Comparison of ENCODE assay signal across 11 mouse cellular contexts in the genomic region with DNA sequence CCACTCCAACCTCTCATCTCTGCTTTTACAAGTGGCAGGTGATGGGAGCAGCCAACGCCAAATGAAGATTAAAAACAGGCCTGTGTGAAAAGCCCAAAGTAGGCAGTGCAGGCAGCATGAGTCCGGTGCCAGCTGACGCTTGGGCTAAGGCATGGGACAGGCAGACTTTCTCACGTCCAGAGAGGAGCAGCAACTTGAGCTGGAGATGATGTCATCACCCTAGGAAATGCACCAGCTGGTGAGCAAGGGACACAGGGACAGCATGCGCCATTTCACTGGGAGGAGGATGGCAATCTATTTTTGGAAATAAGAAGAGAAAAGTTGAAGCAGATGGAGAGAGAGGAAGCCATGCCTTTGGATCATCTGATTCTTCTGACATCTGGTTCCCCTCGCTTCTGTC. TPM values are rescaled to one million over a fixed set of nuclear protein-coding genes. Genes with fewer than 3 reads are reported as not detected.
DNase-seq lines count a peak whose midpoint lies in the region; ATAC-seq and TF ChIP-seq lines count a peak whose summit lies in the region.
"Had no signal": no experiment of that assay in that cellular context is flagged by ENCODE, and none has a peak within 500 bp of the region (broad histone marks: within the 10 kb centered on the region; RNA-seq: fewer than 3 reads in every experiment).

No protein-coding gene starts in this region.

- TF ChIP-seq POLR2A in kidney, adult 2 months (IDR thresholded peaks at IDR 0.05; ENCODE audit: low read depth, low read length): no peak

- H3K27ac ChIP-seq in kidney, adult 2 months (ENCODE audit: insufficient read depth, low read depth, low read length): no peak overlapping the region
- no peak overlapping the region for H3K27ac ChIP-seq in midbrain, embryonic 10.5 days (replicated peaks)
- H3K27ac ChIP-seq: forebrain, embryonic 12.5 days; neural tube, embryonic 13.5 days had no signal

- no peak overlapping the region for H3K4me3 ChIP-seq in kidney, adult 2 months (ENCODE audit: insufficient read depth, low read depth, low read length)
- H3K4me3 ChIP-seq in midbrain, embryonic 10.5 days: no peak overlapping the region
- H3K4me3 ChIP-seq: forebrain, embryonic 12.5 days; neural tube, embryonic 13.5 days had no signal

- no peaks in the 10 kb centered on the region for H3K36me3 ChIP-seq in kidney, adult 2 months (ENCODE audit: control insufficient read depth, insufficient read depth, low read length)
- H3K36me3 ChIP-seq in midbrain, embryonic 10.5 days: no peaks in the 10 kb centered on the region
- H3K36me3 ChIP-seq: forebrain, embryonic 12.5 days; neural tube, embryonic 13.5 days had no signal

- no peaks in the 10 kb centered on the region for H3K27me3 ChIP-seq in kidney, adult 2 months (replicated peaks; ENCODE audit: control insufficient read depth, insufficient read depth, low read length)
- H3K27me3 ChIP-seq in midbrain, embryonic 10.5 days (ENCODE audit: low read depth, poor library complexity, severe bottlenecking): no peaks in the 10 kb centered on the region
- H3K27me3 ChIP-seq: neural tube, embryonic 13.5 days had no signal

- TF ChIP-seq CTCF in kidney, adult 2 months (conservative IDR thresholded peaks at IDR 0.05; ENCODE audit: insufficient read depth, insufficient read length, low read depth, low read length): no peak

- H3K9me3 ChIP-seq in midbrain, embryonic 10.5 days (replicated peaks): no peaks in the 10 kb centered on the region
- H3K9me3 ChIP-seq: forebrain, embryonic 12.5 days; neural tube, embryonic 13.5 days had no signal

- no peaks in the 10 kb centered on the region for H3K4me1 ChIP-seq in kidney, adult 2 months (ENCODE audit: control insufficient read depth, insufficient read depth, low read length)
- H3K4me1 ChIP-seq in midbrain, embryonic 10.5 days: no peaks in the 10 kb centered on the region
- H3K4me1 ChIP-seq: forebrain, embryonic 12.5 days; neural tube, embryonic 13.5 days had no signal

- 60% methylated on average over 6 of the region's 6 CpGs for WGBS in kidney, adult 2 months
- 85% methylated on average over 6 of the region's 6 CpGs for WGBS in midbrain, embryonic 10.5 days

- no peak for ATAC-seq in megakaryocyte progenitor cell, adult 5-6 weeks (replicated peaks; ENCODE audit: poor library complexity)

- peak; percentile 55 for DNase-seq in kidney, postnatal 10 days
- DNase-seq in kidney, adult 2 months: no peak
- peak; percentile 34 to 39 for DNase-seq in gastrocnemius, adult 8-10 months (ENCODE audit: low spot score in 2 of 2)
- peak; percentile 61 for DNase-seq in heart, postnatal 4 days
- peak; percentile 4 for DNase-seq in lung, postnatal 25 days (ENCODE audit: low spot score)
- DNase-seq in ovary, postnatal 10 days (ENCODE audit: low spot score): no peak
- DNase-seq in midbrain, embryonic 10.5 days (ENCODE audit: low spot score): no peak
- DNase-seq: adrenal gland, postnatal 25 days had no signal

RNA-seq across cellular contexts. Expression of gene Ttll11, which starts 51.6 kb away (rescaled TPM):
- polyA plus RNA-seq in kidney, adult 2 months (2012; rRNA removed): 0.41 and 0.84 TPM in 2 replicates
- 1 to 10 TPM; 2.0 to 3.2 (median 2.5) TPM for total RNA-seq in gastrocnemius, adult 8-10 months (2022)
- total RNA-seq in heart, postnatal 4 days (2021): 1 to 10 TPM; 2.2 to 2.7 TPM
- total RNA-seq in megakaryocyte progenitor cell, adult 5-6 weeks (2015): not detected in 2 replicates
- total RNA-seq in megakaryocyte progenitor cell, adult 5-6 weeks (2017): 0.04 TPM in 1 of 2 replicates, not detected in the other
- polyA plus RNA-seq in midbrain, embryonic 10.5 days (2016; fragmentation: Nextera tagmentation; extraction: Ambion mirVana): 0.74 and 0.92 TPM in 2 replicates

Comparison
In these comparisons a context has a peak if more than half of its experiments do, and no peak if none do; other contexts are left out.
1. DNase-seq: peak in kidney, postnatal 10 days (single experiment), gastrocnemius, adult 8-10 months (2 of 2), heart, postnatal 4 days (single experiment) and lung, postnatal 25 days (single experiment); none in kidney, adult 2 months (single experiment), ovary, postnatal 10 days (single experiment) and midbrain, embryonic 10.5 days (single experiment).